Mouse (Mus musculus): Measurements from ENCODE around the gene Gtsf1. TPM values are rescaled to one million over a fixed set of nuclear protein-coding genes. Genes with fewer than 3 reads are reported as not detected.
"Not testable (repeated sequence)": the region's sequence is repeated elsewhere in the genome, so short reads cannot be mapped to it uniquely, and the experiment has no call there.

Gene Gtsf1
- total RNA-seq (2021), result under 1 TPM; 0.52 to 0.53 TPM

DNA sequence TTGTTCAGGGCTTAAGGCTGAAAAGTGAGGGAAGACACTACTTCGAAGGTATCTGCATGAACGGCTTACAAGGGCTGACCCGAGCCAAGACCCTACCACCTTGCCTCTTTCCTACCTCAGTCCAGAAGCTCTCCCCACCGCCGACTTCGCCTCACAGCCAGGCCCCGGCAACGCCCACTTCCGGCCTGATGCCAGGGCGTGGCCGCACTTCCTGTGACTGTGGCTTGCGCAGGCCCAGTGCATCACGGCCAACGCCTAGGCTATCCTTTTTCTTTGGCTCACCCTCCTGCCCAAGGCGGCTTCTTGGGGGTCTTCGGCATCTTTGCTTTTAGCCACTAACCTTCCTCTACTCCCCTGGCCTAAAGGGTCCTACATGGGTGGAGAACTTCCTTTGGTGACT, at the start of gene Gtsf1:
Gene Gtsf1, minus strand, starts transcription at position 230 of the 400 bp plus-strand sequence.
- DNase-seq, result no peak
- intact Hi-C loops (cut with DNase I), result no loop called here

DNA sequence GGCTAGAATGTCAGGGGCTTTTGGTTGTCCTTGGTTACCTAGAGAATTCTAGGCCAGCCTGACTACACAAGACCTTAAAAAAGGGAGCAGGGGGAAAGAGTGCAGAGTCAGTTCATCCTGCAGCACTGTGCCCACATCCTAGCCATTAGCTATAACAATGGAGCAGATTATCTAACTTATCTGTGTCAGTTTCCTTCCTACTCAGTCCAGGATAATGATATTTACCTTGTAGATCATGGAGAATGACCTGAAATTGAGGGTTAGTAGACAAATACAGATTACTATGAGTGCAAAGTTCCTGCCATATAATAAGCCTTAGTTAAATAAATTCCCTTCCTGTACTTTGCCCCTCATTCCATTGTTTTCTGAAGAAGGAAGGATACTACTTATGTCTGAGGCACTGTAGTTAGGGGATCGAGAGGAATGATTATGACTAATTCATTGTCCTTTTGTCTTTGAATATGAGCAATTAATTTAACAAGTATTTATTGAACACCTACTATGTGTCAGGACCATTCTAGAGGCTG, 48.9 kb upstream of the Gtsf1 start:
- intact Hi-C loops (cut with DNase I), result no loop called here
- DNase-seq, result no peak

DNA sequence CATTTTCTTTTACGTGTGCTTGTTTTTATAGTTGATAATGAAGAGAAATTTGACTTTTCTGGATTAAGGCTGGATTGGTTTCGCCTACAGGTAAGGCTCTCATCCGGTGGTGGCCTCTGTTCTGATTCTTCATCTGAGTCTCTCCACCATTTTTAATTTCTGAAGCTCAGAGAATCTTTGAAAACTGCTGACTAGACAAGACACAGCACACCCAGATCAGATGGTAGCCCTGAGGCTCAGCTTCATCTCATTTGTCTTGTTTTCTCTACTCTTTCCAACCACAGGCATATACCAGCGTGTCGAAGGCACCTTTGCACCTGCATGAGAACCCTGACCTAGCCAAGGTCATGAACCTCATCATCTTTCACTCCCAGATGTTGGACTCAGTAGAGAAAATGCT, 43.5 kb upstream of the Gtsf1 start:
- intact Hi-C loops (cut with DNase I), result no loop called here
- no peak for DNase-seq

DNA sequence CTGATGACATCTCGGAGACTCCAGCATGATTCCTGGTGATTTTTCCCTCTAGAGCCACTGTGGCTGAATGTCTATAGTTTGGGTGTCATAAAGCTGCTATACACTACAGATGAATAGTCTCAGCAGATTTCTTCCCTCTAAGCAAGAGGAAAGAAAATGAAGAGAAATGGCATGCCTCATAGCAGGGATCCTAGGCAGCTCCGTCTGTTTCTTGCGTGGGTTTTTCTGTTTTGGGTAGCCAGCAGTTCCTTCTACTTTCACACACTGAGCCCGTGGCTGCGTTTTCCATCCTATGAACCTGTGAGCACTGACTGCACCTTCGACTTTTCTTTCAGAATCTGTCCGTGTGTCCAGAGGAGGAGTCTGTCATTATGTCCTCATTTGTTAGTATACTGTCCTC, 42.9 kb upstream of the Gtsf1 start:
- DNase-seq, result no peak
- intact Hi-C loops (cut with DNase I), result no loop called here

DNA sequence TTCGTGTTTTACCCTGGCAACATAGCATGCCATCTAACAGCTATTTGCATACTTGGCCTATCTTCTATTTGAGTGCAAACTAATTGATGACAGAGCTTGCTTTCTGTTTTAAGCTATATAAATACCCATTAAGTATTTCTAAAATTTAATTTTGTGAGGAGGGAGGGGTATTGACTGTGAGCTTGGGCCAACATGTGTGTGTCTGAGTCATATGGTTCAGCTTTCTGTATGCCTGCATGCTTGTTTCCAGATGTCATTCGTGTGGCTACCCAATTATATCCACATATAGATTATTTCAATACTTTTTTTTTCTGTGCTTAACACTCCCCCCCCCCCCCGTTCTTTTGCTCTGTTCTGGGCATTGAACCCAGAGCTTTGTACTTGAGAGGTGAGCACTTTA, 42.0 kb upstream of the Gtsf1 start:
- no peak for DNase-seq
- intact Hi-C loops (cut with DNase I), result no loop called here

DNA sequence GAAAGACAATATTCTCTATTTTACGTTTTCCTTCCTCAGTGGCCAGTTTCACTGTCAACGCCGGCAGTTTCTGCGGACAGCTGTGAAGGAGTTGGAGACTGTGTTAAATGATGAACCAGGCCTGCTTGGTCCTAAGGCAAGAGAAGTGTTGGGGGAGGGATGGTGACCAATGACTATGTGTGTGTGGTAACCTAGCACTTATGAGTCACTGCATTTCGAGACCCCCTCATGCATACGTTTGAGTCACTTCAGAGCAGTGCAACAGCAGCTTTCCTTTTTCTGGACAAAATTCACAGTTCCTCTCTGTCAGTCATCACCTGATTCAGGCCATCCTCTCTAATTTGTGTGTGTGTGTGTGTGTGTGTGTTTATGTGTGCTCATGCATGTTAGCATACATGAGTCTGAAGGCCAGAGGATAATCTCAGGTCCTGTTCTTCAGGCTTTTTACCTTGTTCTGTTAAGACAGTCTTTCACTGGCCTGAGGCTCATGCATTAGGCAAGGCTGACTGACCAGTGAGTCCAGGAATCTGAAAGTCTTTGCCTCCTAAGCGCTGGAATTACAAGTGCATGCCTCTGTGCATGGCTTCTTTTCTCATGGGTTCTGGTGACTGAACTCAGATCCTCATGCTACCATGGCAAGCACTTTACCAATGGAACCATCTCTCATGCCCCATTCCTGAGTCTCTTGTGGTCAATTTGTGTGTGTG, 41.4 kb upstream of the Gtsf1 start:
- intact Hi-C loops (cut with DNase I), result no loop called here
- no peak for DNase-seq

DNA sequence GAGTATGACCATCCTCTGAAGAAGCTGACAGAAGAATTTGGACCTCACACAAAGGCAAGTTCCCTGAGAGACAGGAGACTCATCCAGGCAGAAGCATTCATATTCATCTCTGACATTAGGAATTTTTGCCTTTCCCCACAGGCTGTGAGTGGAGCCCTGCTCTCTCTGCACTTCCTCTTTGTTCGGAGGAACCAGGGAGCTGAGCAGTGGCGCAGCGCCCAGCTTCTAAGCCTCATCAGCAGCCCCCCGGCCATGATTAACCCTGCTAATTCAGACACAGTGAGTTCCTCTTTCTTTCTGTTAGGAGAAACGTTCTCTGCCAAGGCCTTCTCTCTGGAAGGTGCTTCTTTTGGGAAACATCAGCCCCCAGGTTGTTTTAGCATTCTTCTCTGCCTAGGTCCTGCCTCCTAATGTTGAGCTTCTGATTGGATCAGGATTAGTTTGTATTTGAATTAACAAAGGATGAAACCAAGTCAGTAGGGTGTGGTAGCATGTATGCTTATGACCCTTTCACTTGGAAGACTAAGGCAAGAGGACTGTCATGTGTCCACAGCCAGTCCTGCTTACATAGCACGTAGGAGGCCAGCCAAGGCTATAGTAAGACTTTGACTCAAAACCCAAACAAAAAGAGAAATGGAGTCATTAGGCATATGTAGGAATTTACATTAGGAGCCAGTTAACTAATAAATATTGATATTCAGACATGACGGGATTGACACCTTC, 32.4 kb upstream of the Gtsf1 start:
- intact Hi-C loops (cut with DNase I), result no loop called here
- peak; percentile 2 to 13 for DNase-seq

DNA sequence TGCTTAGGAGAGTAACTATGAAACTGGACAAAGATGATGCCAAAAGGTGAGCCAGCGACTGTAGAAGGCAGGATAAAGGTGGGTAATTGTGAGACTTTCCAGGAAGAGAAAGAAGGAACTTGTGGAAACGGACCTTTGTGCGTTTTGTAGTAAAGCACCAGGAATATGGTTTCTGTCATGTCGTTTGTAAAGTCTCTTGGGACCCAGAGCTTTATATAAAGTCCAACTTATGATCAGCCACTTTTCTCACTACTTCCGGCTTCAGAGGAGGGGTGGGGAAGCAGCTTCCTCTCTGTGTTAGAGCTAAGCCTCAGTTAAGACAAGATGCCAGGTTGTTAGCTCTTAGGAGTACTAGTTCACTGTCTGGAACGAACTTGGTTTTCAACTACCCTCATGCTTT, 24.2 kb upstream of the Gtsf1 start:
- no peak for DNase-seq

DNA sequence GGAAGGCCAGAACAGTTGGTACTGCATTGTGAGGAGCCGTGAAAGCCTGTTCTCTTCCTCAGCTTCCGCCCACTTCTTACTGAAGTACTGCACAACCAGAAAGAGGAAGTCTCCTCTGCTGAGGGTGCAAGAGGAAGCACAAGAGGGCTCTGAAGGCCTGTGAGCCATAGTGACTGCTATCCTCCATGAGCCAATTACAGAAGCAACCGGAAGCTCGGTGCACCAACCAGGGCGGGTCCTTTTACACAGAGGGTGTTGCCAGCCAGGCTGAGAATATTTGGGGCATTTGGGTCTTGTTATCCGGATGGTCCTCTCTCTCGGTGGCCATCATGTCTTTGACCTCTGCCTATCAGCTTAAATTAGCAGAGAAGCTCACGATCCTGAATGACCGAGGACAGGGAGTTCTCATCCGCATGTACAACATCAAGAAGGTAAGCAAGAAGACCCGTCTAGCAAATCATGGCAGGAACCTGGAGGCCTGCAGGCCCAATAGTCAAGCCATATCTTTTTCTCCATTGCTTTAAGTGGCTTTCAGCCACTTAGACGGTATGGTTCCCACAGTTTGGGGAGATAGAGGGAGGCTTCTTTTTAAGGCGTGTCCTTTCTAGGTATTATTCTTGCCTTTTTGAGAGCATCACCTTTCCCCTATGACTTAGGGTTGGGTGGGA, 23.4 kb upstream of the Gtsf1 start, which contains the start of gene Nckap1l:
Gene Nckap1l, plus strand, starts transcription at position 244 of the 668 bp plus-strand sequence.
- intact Hi-C loops (cut with DNase I), result no loop called here
- peak; percentile 40 to 46 for DNase-seq

More for the DNA sequence above, 24.2 kb upstream of the Gtsf1 start:
- intact Hi-C loops (cut with DNase I), result no loop called here

DNA sequence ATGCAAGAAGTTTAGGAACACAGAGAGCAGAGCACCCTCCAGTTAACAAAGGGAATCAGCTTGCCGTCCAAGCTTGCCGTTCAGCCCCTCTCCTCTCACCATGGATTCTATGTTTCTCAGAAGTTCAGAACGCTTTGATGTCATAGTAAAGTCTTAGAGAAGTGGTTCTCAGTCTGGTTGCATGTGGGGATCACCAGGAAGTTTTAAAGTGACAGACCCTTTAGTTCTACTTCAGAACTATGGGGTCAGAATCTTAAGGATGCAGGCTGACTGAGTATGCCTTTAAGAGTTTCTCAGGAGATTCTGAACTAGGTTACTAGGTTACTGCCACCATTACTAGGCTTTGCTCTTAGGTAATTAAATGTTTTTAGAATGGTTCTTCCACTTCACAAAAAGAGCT, 18.1 kb upstream of the Gtsf1 start, which contains the start of gene Gtsf2:
Gene Gtsf2, minus strand, starts transcription at position 101 of the 400 bp plus-strand sequence.
- no peak for DNase-seq
- intact Hi-C loops (cut with DNase I), result no loop called here

DNA sequence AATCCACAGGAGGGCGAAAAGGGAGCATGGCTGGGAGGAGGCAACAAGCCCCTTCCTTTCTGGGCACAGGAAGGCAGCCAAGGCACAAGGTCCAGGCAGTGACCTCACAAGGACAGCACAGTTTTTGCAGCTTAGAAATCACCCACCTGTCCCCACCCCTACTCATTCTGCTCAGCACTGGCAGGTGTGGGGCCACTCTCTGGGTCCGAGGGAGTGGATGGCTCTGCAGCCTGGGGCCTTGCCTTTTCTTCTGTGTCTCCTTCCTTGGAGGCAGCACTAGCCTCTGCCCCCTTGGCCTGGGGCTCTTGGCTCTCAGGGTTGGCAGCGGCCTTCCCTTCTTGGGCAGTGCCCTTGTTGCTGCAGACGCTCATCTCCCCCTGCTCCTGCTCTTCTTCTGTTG, 15.7 kb upstream of the Gtsf1 start:
- DNase-seq; intact Hi-C loops (cut with DNase I): not testable (repeated sequence)

DNA sequence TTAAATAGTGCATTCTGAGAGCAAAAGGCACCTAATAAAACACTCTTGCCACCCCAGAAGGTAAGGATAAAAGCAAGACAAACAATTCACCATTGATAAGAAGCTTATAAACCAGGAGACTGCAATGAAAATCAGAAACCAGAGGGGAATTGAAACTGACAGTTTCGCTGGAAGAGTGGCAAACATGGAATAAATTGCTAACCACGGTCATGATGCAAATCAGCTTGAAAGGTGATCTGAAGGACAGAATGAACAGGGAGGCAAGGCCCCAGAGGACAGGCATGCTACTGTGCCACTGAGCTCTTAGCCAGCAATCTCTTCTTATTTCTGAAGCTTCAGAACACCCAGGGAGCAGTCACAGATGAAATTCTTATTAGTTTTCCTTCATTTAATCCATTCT, 3.3 kb downstream of the Gtsf1 start:
- DNase-seq, result no peak
- intact Hi-C loops (cut with DNase I), result no loop called here

DNA sequence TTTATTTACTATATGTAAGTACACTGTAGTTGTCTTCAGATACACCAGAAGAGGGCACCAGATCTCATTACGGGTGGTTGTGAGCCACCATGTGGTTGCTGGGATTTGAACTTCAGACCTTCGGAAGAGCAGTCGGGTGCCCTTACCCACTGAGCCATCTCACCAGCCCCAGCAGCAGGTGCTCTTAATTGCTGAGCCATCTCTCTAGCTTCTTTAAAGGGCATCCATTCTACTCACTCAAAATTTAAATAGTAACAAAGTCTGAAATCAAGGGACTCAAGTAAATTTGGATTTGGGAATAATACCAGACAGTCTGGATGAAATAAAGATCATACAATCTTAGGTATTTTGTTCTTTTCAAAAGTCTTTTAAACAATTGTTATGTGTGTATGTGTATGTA, 24.7 kb downstream of the Gtsf1 start:
- DNase-seq; intact Hi-C loops (cut with DNase I): not testable (repeated sequence)

DNA sequence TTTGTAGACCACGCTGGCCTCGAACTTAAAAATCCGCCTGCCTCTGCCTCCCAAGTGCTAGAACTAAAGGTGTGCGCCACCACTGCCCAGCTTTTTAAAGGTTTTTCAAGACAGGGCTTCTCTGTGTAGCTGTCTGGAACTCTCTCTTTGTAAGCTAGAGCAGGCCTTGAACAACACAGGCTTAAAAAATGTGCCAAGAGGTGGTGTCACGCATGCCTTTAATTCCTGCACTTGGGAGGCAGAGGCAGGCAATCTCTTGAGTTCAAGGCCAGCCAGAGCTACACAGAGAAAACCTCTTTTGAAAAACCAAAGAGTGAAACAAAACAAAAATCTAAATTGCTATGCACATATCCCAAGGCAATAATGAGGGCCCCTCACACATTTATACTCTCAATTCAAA, 28.9 kb downstream of the Gtsf1 start:
- no peak for DNase-seq

DNA sequence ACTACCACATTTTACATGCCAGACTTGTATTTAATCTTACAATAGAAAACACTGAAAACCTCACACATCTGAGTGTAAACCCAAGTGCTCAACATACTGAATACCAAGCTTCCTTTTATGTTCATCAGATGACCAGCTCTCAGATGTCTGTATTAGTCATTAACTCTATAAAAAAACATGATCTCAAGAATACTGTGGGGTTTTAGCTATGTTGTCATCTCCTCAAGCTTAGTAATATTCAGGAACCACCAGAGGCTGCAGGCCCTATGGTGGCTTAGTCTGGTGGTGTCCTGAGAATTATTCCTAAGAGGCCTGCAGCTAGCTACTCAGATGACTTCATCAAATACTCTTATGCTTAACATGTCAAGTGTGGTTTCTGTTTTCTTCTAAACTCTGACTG, 36.7 kb downstream of the Gtsf1 start:
- DNase-seq, result no peak
- intact Hi-C loops (cut with DNase I), result no loop called here

More for the DNA sequence above, 28.9 kb downstream of the Gtsf1 start:
- intact Hi-C loops (cut with DNase I), result no loop called here

DNA sequence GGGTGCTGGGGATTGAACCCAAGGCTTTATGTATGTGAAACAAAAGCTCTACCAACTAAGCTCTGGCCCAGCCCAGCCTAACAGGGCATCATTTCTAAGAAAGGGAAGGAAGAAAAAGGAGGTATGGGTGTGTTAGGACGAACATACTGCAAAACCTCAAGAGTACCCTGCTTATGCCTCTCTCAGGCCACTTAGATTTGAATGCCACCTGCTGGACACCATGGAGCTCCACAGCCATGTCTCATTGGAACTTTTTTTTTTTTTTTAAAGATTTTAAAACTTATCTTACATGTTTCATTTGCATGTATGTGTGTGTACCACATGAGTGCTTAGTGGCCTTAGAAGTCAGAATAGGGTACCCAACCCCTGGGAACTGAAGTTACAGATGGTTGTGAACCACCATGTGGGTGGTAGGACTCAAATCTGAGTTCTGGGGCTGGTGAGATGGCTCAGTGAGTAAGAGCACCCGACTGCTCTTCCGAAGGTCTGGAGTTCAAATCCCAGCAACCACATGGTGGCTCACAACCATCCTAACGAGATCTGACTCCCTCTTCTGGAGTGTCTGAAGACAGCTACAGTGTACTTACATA, 41.6 kb downstream of the Gtsf1 start:
- peak in 1 of 2 experiments; percentile 60 for DNase-seq
- intact Hi-C loops (cut with DNase I), result loop anchor here (1.0 kb wide), 2 partner anchors 22 to 41 kb away; partner anchors contain the start of gene Itga5

DNA sequence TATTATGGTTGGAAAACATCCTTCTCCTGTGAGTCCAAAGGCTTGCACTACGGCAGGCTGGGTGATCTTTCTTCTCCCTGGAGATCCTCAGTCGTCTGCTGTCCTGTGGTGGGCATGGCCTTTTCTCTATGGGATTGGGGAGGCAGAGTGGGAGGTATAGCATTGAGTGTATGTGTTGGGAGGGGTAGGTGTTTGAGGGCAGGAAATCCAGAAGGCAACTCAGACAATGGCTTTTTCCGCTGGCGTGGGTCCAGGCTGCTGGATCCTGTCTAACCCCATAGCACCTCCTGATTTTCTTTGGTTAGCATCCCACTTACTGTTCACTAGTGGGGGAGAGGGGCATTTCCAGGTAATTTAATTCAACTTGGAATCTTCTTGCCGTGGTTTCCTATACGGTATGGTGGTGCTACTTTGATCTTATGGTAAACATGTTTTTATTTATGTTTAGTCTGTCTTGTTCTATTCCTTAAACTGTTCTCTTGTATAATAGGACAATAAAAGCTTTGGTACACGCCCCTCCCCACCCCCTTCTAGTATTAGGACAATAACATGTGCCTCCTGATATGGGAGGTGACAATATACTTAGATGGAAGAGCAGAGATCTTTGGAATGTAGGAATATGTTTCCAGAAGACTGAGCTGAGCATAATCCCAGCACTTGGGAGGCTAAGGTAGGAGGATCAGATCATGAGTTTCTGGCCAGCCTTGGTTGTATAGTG, 46.3 kb downstream of the Gtsf1 start:
- intact Hi-C loops (cut with DNase I), result loop anchor here (1.0 kb wide), 1 partner anchor 18 kb away; the partner anchor contains the start of gene Itga5
- peak; percentile 81 to 82 for DNase-seq

DNA sequence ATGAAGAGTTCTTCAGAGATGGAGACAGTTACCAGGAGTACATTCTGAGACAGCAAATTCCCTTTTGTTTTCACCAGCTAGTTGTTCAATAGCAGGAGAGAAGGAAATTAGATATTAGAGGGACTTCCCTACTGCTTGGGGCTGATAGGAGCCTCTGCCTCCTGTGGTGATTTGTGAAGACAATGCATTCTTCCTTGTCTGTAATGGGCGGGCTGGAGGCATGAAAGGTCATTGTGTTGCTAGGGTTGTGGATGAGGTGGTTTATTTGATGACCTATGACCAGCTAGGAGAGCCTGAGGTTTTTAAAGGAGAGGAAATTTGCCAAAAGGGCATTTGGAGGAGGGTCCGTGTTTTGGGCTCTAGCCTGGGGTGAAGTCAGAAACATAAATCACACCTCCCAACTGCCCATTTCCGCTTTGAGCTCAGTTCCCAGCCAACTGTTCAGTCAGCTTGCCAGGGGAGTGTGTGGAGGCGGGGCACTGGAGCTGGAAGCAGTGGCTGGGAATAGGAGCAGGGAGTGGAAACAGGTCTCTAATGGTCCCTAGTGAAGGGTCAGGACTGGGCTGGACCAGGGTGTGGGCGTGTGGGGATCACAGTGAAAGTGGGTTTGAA, 47.4 kb downstream of the Gtsf1 start:
- intact Hi-C loops (cut with DNase I), result loop anchor here (1.0 kb wide), 1 partner anchor 17 kb away; the partner anchor contains the start of gene Itga5
- peak; percentile 84 to 85 for DNase-seq

DNA sequence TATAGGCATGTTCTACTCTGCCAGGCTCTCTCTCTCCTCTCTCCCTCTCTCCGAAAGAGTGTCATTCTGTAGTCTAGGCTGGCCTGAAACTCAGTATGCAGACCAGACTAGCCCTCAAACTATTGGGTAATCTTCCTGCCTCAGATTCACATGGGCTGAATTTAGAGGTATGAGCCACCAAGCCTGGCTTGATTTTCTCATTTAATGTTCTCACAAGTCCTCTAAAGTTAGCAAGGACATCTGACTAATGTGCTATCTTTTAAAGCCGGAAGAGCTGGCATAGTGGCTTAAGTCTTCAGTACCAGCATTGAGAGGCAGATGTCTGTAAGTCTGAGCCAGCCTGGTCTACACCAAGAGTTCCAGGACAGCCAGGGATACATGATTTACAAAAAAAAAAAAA, 48.2 kb downstream of the Gtsf1 start:
- intact Hi-C loops (cut with DNase I), result no loop called here
- DNase-seq, result no peak
